Mouse (Mus musculus): ENCODE data around the gene Uspl1.

Gene Uspl1

GRCm38 (mm10) chr5:149168816-149169215 is 15.3 kb upstream of the Uspl1 start:
- DNase-seq: peak; percentile 15 to 32

- DNase-seq: no peak
Observed at GRCm38 (mm10) chr5:149170841-149171588, 13.1 kb upstream of the Uspl1 start.

- no peak for DNase-seq
Observed at GRCm38 (mm10) chr5:149172246-149172645, 11.9 kb upstream of the Uspl1 start.

- DNase-seq: no peak
Observed at GRCm38 (mm10) chr5:149174527-149174926, 9.6 kb upstream of the Uspl1 start.

GRCm38 (mm10) chr5:149175736-149176135 is 8.4 kb upstream of the Uspl1 start:
- DNase-seq: no peak

- DNase-seq: no peak
Observed at GRCm38 (mm10) chr5:149178095-149178494, 6.1 kb upstream of the Uspl1 start.

- no peak for DNase-seq
Observed at GRCm38 (mm10) chr5:149179826-149180225, 4.3 kb upstream of the Uspl1 start.

GRCm38 (mm10) chr5:149182186-149182870 is 1.8 kb upstream of the Uspl1 start:
- peak; percentile 25 to 34 for DNase-seq

GRCm38 (mm10) chr5:149183122-149183521 is 1.0 kb upstream of the Uspl1 start:
- DNase-seq: no peak

- no peak for DNase-seq
Observed at GRCm38 (mm10) chr5:149183721-149184103, 438 bp upstream of the Uspl1 start.

- no peak for DNase-seq
Observed at GRCm38 (mm10) chr5:149184844-149185186, 665 bp downstream of the Uspl1 start.

- no peak for DNase-seq
Observed at GRCm38 (mm10) chr5:149185806-149186205, 1.7 kb downstream of the Uspl1 start.

- DNase-seq: no peak
Observed at GRCm38 (mm10) chr5:149190160-149190559, 6.0 kb downstream of the Uspl1 start.

- DNase-seq: no peak
Observed at GRCm38 (mm10) chr5:149196611-149197010, 12.5 kb downstream of the Uspl1 start.

GRCm38 (mm10) chr5:149198782-149199181 is 14.6 kb downstream of the Uspl1 start:
- DNase-seq: no peak

- DNase-seq: no peak
Observed at GRCm38 (mm10) chr5:149202941-149203340, 18.8 kb downstream of the Uspl1 start.

- DNase-seq: no peak
Observed at GRCm38 (mm10) chr5:149203796-149204375, 19.7 kb downstream of the Uspl1 start.

- no peak for DNase-seq
Observed at GRCm38 (mm10) chr5:149204822-149205221, 20.7 kb downstream of the Uspl1 start.

- no peak for DNase-seq
Observed at GRCm38 (mm10) chr5:149205265-149205664, 21.1 kb downstream of the Uspl1 start.

- no peak for DNase-seq
Observed at GRCm38 (mm10) chr5:149206286-149206685, 22.1 kb downstream of the Uspl1 start.

- DNase-seq: no peak
Observed at GRCm38 (mm10) chr5:149207661-149208060, 23.5 kb downstream of the Uspl1 start.

- no peak for DNase-seq
Observed at GRCm38 (mm10) chr5:149208776-149209175, 24.6 kb downstream of the Uspl1 start.

GRCm38 (mm10) chr5:149209328-149209727 is 25.2 kb downstream of the Uspl1 start:
- no peak for DNase-seq

GRCm38 (mm10) chr5:149211041-149211440 is 26.9 kb downstream of the Uspl1 start:
- no peak for DNase-seq

Data from cerebellum, postnatal 10 days (tissue).